Mouse (Mus musculus): ENCODE measurements at regions not wholly inside any gene's neighbourhood (a gene's known extent, or its start where the extent isn't known, plus 50 kb on each side); places are given as distances from the start of the nearest gene placed in this dataset.
"Not testable (repeated sequence)": the region's sequence is repeated elsewhere in the genome, so short reads cannot be mapped to it uniquely, and the experiment has no call there.

DNA sequence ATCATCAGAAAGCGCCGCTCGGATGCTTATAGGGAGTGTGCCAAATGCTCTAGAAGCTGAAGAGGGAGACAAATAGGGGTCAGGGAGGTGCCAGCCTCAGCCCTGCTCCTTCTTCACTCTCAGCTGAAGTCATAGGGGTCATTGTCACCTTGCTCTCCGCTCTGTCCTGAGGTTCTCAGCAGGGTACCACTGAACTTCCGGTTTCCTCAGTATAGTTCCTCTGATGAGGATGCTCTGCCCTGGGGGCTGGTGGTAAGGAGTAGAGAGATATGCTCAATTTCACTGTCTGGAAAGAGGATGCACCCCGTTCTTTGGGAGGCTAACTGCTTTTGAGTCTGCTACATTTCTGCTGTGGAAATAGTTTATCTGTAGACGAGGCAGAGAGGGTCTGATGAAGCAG lies 211.4 kb downstream of the Zfp619 start:
- no peak for DNase-seq

GRCm38 (mm10) chr7:39729723-39730122 lies 212.2 kb downstream of the Zfp619 start:
- no peak for DNase-seq

- no peak for DNase-seq
Observed at GRCm38 (mm10) chr7:39732790-39733189, 215.2 kb downstream of the Zfp619 start.

- not testable (repeated sequence) for DNase-seq
Observed at GRCm38 (mm10) chr7:39748395-39748794, 230.8 kb downstream of the Zfp619 start.

DNA sequence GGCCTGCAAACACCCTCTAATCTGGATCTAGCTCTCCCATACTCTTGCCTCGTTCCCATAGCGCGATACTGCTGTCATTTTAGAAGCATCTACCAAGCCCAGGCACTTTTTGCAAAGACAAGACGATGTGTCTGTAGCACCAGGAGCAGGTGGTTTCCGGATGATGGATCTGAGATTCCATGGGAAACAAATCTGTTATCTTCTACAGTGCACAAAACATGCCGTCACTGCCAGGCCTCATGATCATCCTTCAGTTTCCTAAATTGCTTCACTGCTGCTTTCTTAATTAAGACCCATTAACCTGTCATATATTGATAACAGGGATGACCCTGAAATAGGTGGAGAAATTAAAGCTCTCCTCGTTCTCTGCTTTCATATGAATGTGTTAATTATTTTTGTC lies 232.9 kb downstream of the Zfp619 start:
- no peak for DNase-seq

GRCm38 (mm10) chr7:39764366-39764765 lies 246.8 kb downstream of the Zfp619 start:
- DNase-seq = no peak

DNA sequence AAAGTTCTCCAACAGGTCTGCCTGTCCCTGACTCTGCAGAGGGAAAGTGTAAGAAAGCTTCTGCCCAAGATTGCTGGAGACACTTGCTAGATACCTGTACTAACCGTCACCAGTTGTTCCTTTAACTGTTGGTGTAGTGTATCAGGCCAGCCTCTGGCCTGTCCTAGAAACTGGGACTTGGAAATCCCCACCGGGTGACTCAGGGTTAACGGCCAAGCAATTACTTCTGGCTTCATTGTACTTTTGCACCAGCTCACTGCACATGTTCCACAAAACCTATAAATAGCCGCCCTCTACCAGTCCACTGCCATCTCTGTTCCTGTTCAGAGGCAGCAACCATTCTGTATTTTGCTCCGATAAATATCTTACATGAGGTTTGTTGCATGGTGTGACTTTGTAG lies 247.5 kb downstream of the Zfp619 start:
- peak; percentile 6 for DNase-seq

DNA sequence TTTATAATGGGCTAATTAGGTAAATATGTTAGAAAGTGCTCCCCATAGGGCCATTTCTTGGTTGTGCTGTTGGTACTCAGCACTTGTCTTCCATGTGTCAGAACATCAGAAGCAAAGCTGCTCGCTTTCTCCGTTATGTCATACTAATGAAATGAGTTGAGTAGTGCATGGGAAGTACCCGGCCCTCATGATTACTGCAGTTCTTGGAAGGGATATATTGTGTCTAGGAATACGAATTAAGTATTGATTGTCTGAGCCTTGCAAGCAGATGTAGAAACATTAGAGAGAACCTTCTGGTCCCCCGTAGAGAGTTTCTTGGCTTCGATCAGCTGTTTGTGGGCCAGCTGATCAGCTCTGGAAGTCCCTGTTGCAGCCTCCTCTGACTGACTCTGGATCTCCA lies 255.7 kb downstream of the Zfp619 start:
- no peak for DNase-seq

DNA sequence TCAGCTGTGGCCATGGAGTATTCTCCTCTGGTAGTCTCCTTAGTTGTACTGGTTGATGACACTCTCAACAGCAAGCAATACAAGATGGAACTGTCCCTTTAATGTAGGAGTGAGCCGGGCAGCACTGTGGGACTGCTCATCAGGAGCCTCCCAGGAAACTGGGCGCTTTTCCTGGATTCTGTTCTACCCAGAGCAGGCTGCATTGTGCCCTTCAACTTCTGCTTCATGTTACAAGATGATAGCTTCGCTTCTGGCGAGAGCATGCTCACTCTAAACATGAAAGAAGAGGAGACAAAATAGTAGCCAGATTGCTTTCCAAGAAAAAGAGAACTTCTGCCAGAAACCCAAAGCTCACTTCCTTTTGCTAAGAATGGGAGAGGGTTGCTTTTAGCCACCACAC lies 271.8 kb downstream of the Zfp619 start:
- DNase-seq = no peak

- no peak for DNase-seq
Observed at GRCm38 (mm10) chr7:39789880-39790279, 272.3 kb downstream of the Zfp619 start.

DNA sequence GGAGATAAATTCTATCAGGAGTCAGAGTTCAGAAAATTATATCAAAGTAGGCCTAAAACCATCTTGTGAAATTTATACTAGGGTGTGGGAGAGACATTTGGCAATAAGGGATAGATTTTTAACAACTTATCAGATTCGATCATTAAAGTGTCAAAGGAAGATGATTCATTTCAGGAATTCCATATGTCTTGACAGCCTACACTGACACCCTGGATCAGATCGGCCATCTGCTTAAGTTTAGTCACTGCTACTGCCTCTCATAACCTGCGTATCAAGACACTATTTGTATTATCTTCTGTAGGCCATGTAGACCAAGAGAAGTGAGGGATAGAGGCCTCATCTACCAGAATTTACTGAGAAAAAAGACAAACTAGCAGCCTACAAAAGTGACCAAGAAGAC lies 277.2 kb downstream of the Zfp619 start:
- no peak for DNase-seq

- no peak for DNase-seq
Observed at GRCm38 (mm10) chr7:39804276-39804675, 286.7 kb downstream of the Zfp619 start.

- DNase-seq = no peak
Observed at GRCm38 (mm10) chr7:39818036-39818435, 300.5 kb downstream of the Zfp619 start.

- DNase-seq = no peak
Observed at GRCm38 (mm10) chr7:39822550-39823178, 305.1 kb downstream of the Zfp619 start.

DNA sequence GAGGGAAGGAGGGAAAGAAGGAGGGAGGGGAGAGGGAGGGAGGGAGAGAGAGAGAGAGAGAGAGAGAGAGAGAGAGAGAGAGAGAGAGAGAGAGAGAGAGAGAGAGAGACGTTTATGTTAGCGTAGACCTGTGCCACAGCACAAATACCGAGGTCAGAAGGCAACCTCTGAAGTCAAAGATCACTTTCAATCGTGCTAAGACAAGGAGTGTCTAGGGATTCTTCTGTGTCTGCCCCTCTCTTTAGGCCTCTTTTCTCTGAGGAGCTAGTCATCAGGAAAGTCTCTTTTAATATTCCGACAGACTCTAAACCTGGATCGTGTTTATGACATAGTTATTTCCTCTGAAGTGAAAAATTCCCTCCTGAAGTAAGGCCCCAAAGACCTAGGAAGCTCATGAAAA lies 310.8 kb downstream of the Zfp619 start:
- no peak for DNase-seq

DNA sequence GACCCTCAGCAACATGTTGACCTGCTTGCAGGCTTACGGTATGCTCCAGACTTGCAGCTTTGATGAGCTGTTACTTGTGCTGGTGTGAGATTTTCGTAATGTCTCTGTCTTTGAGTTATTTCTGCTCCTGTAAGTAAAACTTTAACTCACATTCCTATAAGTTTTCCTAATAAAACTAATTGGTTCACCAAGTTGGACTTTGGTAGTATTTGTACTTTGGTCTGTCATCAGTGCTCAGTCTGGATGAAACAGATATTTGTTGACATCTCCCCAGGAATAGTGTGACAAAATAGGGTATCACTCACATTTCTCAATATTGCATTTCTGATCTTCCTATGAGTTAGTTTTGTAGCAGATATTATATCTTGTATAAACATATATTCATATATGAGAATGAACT lies 313.3 kb downstream of the Zfp619 start:
- DNase-seq = no peak

DNA sequence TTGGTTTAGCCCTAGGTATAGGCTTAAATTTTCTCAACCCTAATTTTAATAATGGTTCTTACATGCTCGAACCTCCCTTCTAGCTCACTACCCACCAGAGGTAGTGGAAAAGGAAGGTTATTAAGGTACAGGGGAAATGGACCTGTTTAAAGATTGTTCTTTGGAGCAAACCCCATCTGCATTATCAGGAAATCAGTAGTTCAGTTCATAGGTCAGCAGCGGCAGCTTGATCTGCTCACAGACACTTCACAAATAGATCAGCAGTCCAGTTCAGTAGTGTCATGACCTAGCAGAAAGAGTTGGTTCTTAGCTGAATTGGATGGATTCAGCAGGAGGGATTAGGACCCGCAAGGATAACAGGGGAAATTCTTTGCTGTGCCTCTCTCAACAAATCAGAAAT lies 324.4 kb downstream of the Zfp619 start:
- no peak for DNase-seq

DNA sequence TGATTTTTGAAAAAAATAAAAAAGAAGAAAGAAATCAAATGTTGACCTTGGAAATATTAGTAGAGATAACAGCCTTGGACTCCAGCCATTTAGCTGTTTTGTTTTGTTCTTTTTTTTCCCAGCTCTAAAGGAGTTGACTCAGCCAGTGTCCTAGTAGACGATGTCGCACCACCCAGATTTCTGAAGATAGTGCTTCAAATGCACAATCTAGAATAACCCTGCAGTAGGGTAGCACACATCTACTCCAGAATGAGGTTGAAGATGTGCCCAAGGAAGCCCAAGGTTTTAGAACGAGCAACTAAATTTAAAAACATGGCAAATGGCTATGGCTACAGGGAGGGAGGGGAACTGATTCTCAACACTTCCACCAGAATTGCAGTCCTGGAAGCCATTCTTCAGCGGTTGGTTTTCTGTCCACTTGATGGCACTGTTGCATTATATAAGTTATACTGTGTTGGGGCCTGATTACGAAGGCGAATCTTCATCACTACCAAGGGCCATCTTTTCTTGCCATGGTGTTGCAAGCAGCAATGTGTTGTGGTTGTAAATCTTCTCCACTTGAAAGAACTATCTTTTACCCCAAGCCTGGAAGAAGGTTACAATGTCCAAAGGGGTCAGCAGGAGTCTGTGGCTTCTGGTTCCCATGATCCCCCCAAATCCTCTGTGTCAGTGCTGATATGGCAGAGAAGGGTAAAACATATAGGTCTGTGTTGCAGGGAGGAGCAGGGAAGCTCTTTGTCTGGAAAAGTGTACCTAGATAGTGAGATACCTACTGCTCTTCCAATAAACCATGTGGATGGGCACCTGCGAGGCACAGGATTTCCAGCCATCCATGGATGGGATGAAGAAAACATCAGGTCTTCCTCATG lies 330.6 kb downstream of the Zfp619 start:
- DNase-seq = peak; percentile 68

DNA sequence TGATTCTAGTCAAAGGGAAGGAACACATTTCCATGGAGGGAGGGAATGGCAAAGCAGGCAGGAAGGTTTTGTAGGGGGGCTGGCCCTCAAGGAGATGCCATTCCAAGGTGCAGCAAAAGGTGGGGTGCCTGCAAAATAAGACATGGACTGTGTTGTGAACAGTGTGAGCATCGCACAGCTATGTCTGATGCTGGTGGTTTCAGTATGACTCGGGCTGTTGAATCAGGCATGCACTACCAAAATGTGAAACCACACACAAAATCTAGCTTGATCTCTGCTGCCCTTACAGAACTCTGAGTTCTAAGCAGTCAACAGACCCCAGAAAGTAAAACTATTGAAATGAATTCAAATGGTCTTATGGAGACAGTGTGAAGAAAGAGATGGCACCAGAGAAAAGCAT lies 339.7 kb downstream of the Zfp619 start:
- no peak for DNase-seq

GRCm38 (mm10) chr7:39862835-39863234 lies 345.3 kb downstream of the Zfp619 start:
- DNase-seq = peak; percentile 11

- DNase-seq = no peak
Observed at GRCm38 (mm10) chr7:39864130-39864529, 346.6 kb downstream of the Zfp619 start.

- DNase-seq = no peak
Observed at GRCm38 (mm10) chr7:39864781-39865180, 347.2 kb downstream of the Zfp619 start.

GRCm38 (mm10) chr7:39866674-39867428 lies 349.3 kb downstream of the Zfp619 start:
- DNase-seq = peak; percentile 36

DNA sequence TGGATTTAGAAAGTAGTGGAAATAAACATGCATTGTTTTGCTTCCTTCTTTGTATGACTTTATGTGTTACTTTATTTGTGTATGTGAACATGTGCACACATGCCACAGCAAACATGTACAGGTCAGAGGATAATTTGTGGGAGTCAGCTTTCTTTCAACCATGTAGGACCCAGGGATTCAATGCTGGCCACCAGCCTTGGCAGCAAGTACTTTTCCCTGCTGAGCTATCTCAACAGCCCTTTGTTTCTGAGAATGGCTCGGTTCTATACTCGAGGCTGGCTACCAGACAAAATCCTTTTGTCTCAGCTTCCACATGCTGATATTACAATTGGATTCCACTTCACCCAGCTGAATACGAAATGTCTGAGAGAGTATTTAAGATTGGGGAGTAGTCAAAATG lies 349.9 kb downstream of the Zfp619 start:
- no peak for DNase-seq

Measured in kidney, postnatal 10 days (tissue).